Mouse (Mus musculus) myocyte (in vitro differentiated cells): Measurements from ENCODE around the gene Ptprm. TPM values are rescaled to one million over a fixed set of nuclear protein-coding genes. Genes with fewer than 3 reads are reported as not detected.

Experiments
- H3K27me3 ChIP-seq: one replicate; pipeline ENCODE4 v1.6.1; 2011; ENCODE audit not compliant: control insufficient read depth, insufficient read depth, insufficient read length
- H3K36me3 ChIP-seq: one replicate; pipeline ENCODE4 v1.6.1; 2011; ENCODE audit not compliant: control insufficient read depth, insufficient read depth
- H3K4me2 ChIP-seq: one replicate; pipeline ENCODE4 v1.6.1; 2011; ENCODE audit warnings: low read depth, control low read depth
- H3K4me3 ChIP-seq: one replicate; pipeline ENCODE4 v1.5.1; 2011; ENCODE audit warnings: mild to moderate bottlenecking, control low read depth, moderate library complexity
- H3K79me2 ChIP-seq: one replicate; pipeline ENCODE4 v1.6.1; 2011; ENCODE audit not compliant: control insufficient read depth, insufficient read depth
- H3ac ChIP-seq: one replicate; pipeline ENCODE4 v1.6.1; 2011; ENCODE audit not compliant: control insufficient read depth, insufficient read length
- CEBPB ChIP-seq: IDR thresholded peaks from 2 replicates; pipeline ENCODE4 v1.6.1; 2011; ENCODE audit warnings: mild to moderate bottlenecking, moderate library complexity; ENCODE audit not compliant: poor library complexity, insufficient read depth, severe bottlenecking
- E2F4 ChIP-seq: IDR thresholded peaks from one replicate; pipeline ENCODE4 v1.6.1; 2011; ENCODE audit warnings: mild to moderate bottlenecking, control low read depth, moderate library complexity; ENCODE audit not compliant: insufficient read depth
- MAX ChIP-seq: IDR thresholded peaks from one replicate; pipeline ENCODE4 v1.6.1; 2011; ENCODE audit warnings: low read depth, mild to moderate bottlenecking, control low read depth
- MYOD1 ChIP-seq, 3 experiments: IDR thresholded peaks; one replicate each; pipeline ENCODE4 v1.6.1; 2011; ENCODE audit warnings: control low read depth in 2 of 3, low read depth in 2 of 3, mild to moderate bottlenecking in 2 of 3, moderate library complexity in 1 of 3; ENCODE audit not compliant: insufficient read length in 2 of 3, control insufficient read depth in 1 of 3
- MYOG ChIP-seq, 3 experiments: IDR thresholded peaks; one replicate each; pipeline ENCODE4 v1.6.1; 2011; ENCODE audit warnings: control low read depth in 2 of 3, low read depth in 2 of 3, mild to moderate bottlenecking in 2 of 3; ENCODE audit not compliant: insufficient read length in 2 of 3, control insufficient read depth in 1 of 3, insufficient read depth in 1 of 3
- POLR2A ChIP-seq: IDR thresholded peaks from one replicate; pipeline ENCODE4 v1.6.1; 2011; ENCODE audit warnings: low read depth, mild to moderate bottlenecking, control low read depth, moderate library complexity; ENCODE audit not compliant: insufficient read length
- POLR2AphosphoS2 ChIP-seq: IDR thresholded peaks from one replicate; pipeline ENCODE4 v1.6.1; 2011; ENCODE audit warnings: low read depth, control low read depth; ENCODE audit not compliant: insufficient read length
- REST ChIP-seq: IDR thresholded peaks from one replicate; pipeline ENCODE4 v1.6.1; 2011; ENCODE audit warnings: mild to moderate bottlenecking, control low read depth, moderate library complexity; ENCODE audit not compliant: insufficient read depth, insufficient read length
- SRF ChIP-seq: IDR thresholded peaks from one replicate; pipeline ENCODE4 v1.6.1; 2011; ENCODE audit warnings: low read depth; ENCODE audit not compliant: control insufficient read depth, insufficient read length
- TCF12 ChIP-seq: IDR thresholded peaks from one replicate; pipeline ENCODE4 v1.6.1; 2011; ENCODE audit warnings: mild to moderate bottlenecking, control low read depth; ENCODE audit not compliant: poor library complexity, insufficient read depth, severe bottlenecking
- TCF3 ChIP-seq: IDR thresholded peaks from one replicate; pipeline ENCODE4 v1.6.1; 2011; ENCODE audit warnings: low read depth, control low read depth; ENCODE audit not compliant: insufficient read length
- USF1 ChIP-seq: IDR thresholded peaks from one replicate; pipeline ENCODE4 v1.6.1; 2011; ENCODE audit warnings: low read depth, mild to moderate bottlenecking, control low read depth, moderate library complexity
- polyA plus RNA-seq: library from polyadenylated mRNA; unstranded; fragments of >200 nt; fragmentation: generic; extraction: Trizol; gene quantifications from one replicate; pipeline ENCODE4 v1.2.1, GENCODE M21; 2012; ENCODE audit warnings: missing spikeins

Gene Ptprm
- polyA plus RNA-seq, 1 experiment = 6.5 TPM

GRCm38 (mm10) chr17:67298269-67298798 lies 55.9 kb downstream of the Ptprm start:
- no peak overlapping the region for H3K4me2 ChIP-seq
- no peak overlapping the region for H3ac ChIP-seq
- H3K27me3 ChIP-seq = no peaks in the 10 kb centered on the region
- no peak overlapping the region for H3K4me3 ChIP-seq
- TF ChIP-seq TCF12 = no peak
- TF ChIP-seq USF1 = no peak
- no peak for TF ChIP-seq MYOG (IDR thresholded peaks at IDR 0.05; ENCODE audit: control insufficient read depth in 1 of 3, insufficient read depth in 1 of 3, insufficient read length in 2 of 3, low read depth in 2 of 3)
- TF ChIP-seq SRF = no peak
- no peak for TF ChIP-seq REST
- no peak for TF ChIP-seq MYOD1 (IDR thresholded peaks at IDR 0.05; ENCODE audit: control insufficient read depth in 1 of 3, insufficient read length in 2 of 3, low read depth in 2 of 3)
- TF ChIP-seq CEBPB = no peak
- no peak for TF ChIP-seq POLR2A
- TF ChIP-seq E2F4 = no peak
- TF ChIP-seq TCF3 = no peak
- TF ChIP-seq POLR2AphosphoS2 = no peak
- H3K79me2 ChIP-seq = no peaks in the 10 kb centered on the region
- no peaks in the 10 kb centered on the region for H3K36me3 ChIP-seq

- H3K36me3 ChIP-seq = no peaks in the 10 kb centered on the region
- no peak overlapping the region for H3ac ChIP-seq
- H3K27me3 ChIP-seq = no peaks in the 10 kb centered on the region
- TF ChIP-seq POLR2AphosphoS2 (no peak), TCF12 (no peak), TCF3 (no peak)
- H3K79me2 ChIP-seq = no peaks in the 10 kb centered on the region
- H3K4me3 ChIP-seq = no peak overlapping the region
- H3K4me2 ChIP-seq = no peak overlapping the region
Measured at GRCm38 (mm10) chr17:67296604-67297595, 57.4 kb downstream of the Ptprm start.

- no peak for TF ChIP-seq TCF3
- TF ChIP-seq POLR2AphosphoS2 = no peak
- no peak for TF ChIP-seq REST
- no peak for TF ChIP-seq MYOG (IDR thresholded peaks at IDR 0.05; ENCODE audit: control insufficient read depth in 1 of 3, insufficient read depth in 1 of 3, insufficient read length in 2 of 3, low read depth in 2 of 3)
- no peak for TF ChIP-seq POLR2A
- TF ChIP-seq MYOD1 (IDR thresholded peaks at IDR 0.05; ENCODE audit: control insufficient read depth in 1 of 3, insufficient read length in 2 of 3, low read depth in 2 of 3) = no peak
- no peak for TF ChIP-seq TCF12
- TF ChIP-seq MAX = no peak
- no peaks in the 10 kb centered on the region for H3K27me3 ChIP-seq
Measured at GRCm38 (mm10) chr17:67290662-67291240, 63.5 kb downstream of the Ptprm start.

GRCm38 (mm10) chr17:67287501-67287900 lies 66.8 kb downstream of the Ptprm start:
- no peaks in the 10 kb centered on the region for H3K27me3 ChIP-seq
- H3K4me2 ChIP-seq = no peak overlapping the region
- no peaks in the 10 kb centered on the region for H3K79me2 ChIP-seq
- no peak overlapping the region for H3ac ChIP-seq
- no peak overlapping the region for H3K4me3 ChIP-seq
- TF ChIP-seq TCF3 (no peak), SRF (no peak), MYOG (IDR thresholded peaks at IDR 0.05; ENCODE audit: control insufficient read depth in 1 of 3, insufficient read depth in 1 of 3, insufficient read length in 2 of 3, low read depth in 2 of 3) (no peak), MYOD1 (IDR thresholded peaks at IDR 0.05; ENCODE audit: control insufficient read depth in 1 of 3, insufficient read length in 2 of 3, low read depth in 2 of 3) (no peak), TCF12 (no peak), POLR2AphosphoS2 (no peak), MAX (no peak), E2F4 (no peak), REST (no peak), CEBPB (no peak), USF1 (no peak), POLR2A (no peak)
- no peaks in the 10 kb centered on the region for H3K36me3 ChIP-seq

More at GRCm38 (mm10) chr17:67290662-67291240, 63.5 kb downstream of the Ptprm start:
- H3ac ChIP-seq = no peak overlapping the region
- no peak overlapping the region for H3K4me2 ChIP-seq
- no peaks in the 10 kb centered on the region for H3K36me3 ChIP-seq
- H3K79me2 ChIP-seq = no peaks in the 10 kb centered on the region
- H3K4me3 ChIP-seq = no peak overlapping the region
